Mouse (Mus musculus) activated CD4-positive, CD25-positive, alpha-beta regulatory T cell, adult 4 months (primary cell): Measurements from ENCODE around the gene Atp10b. TPM values are rescaled to one million over a fixed set of nuclear protein-coding genes. Genes with fewer than 3 reads are reported as not detected.

Source experiments
- polyA plus RNA-seq, 2 experiments: library from polyadenylated mRNA; unstranded; fragments of 100-300 nt; shearing (Covaris generic); gene quantifications; one replicate each; pipeline ENCODE4 v1.2.1; 2017

Atp10b gene
- polyA plus RNA-seq, 2 experiments from 2014 or later: not detected

Other genes starting within 250 kb of the Atp10b start
- under 1 TPM in 1 of 2 experiments, not detected in 1; 0.36 TPM for gene Gm9972, start 114.1 kb upstream of the Atp10b start, polyA plus RNA-seq